Mouse (Mus musculus) lung, embryonic 16.5 days (tissue): ENCODE measurements at regions not wholly inside any gene's neighbourhood (a gene's known extent, or its start where the extent isn't known, plus 50 kb on each side); places are given as distances from the start of the nearest gene placed in this dataset.

Experiments used
- ATAC-seq: fragments of 200-750 bp; cut with Nextera tagmentation; 2 replicates; pipeline ENCODE4 v1.8.0; 2017; ENCODE audit warnings: low read depth, mild to moderate bottlenecking, moderate library complexity
- H3K27ac ChIP-seq: fragments of 300-500 bp; sonication (generic); 2 replicates; pipeline ENCODE4 v1.5.1; 2014; ENCODE audit warnings: mild to moderate bottlenecking, control low read depth, low read length
- H3K27me3 ChIP-seq: fragments of 300-500 bp; sonication (generic); 2 replicates; pipeline ENCODE4 v1.6.1; 2014; ENCODE audit warnings: low read depth, low read length, mixed read lengths; ENCODE audit not compliant: control insufficient read depth, insufficient read depth
- H3K36me3 ChIP-seq: fragments of 300-500 bp; sonication (generic); 2 replicates; pipeline ENCODE4 v1.6.1; 2014; ENCODE audit warnings: low read length; ENCODE audit not compliant: control insufficient read depth, insufficient read depth
- H3K4me1 ChIP-seq: fragments of 300-500 bp; sonication (generic); replicated peaks from 2 replicates; pipeline ENCODE4 v1.6.1; 2014; ENCODE audit warnings: low read length, mixed read lengths; ENCODE audit not compliant: control insufficient read depth, insufficient read depth
- H3K4me2 ChIP-seq: fragments of 300-500 bp; sonication (generic); 2 replicates; pipeline ENCODE4 v1.6.1; 2014; ENCODE audit warnings: low read depth, low read length, control low read depth
- H3K4me3 ChIP-seq: fragments of 300-500 bp; sonication (generic); 2 replicates; pipeline ENCODE4 v1.5.1; 2014; ENCODE audit warnings: mild to moderate bottlenecking, low read length, control low read depth
- H3K9ac ChIP-seq: fragments of 300-500 bp; sonication (generic); 2 replicates; pipeline ENCODE4 v1.6.1; 2014; ENCODE audit warnings: low read length, control low read depth
- H3K9me3 ChIP-seq: fragments of 300-500 bp; sonication (generic); 2 replicates; pipeline ENCODE4 v1.6.1; 2016; ENCODE audit warnings: low read length; ENCODE audit not compliant: control insufficient read depth
- WGBS: fragments of 180-500 bp; shearing (Covaris S2); extraction: QIAGEN DNeasy Blood & Tissue Kit; methylation state at CpG from one replicate; pipeline ENCODE4 v1.1.7; 2014; 5-methylcytosine and 5-hydroxymethylcytosine counted together

GRCm38 (mm10) chr3:40185597-40186320 is 345.3 kb upstream of the Intu start:
- ATAC-seq, result no peak
- Histone ChIP-seq H3K27ac (no peak overlapping the region), H3K9ac (no peak overlapping the region), H3K4me1 (no peaks in the 10 kb centered on the region), H3K4me2 (no peak overlapping the region), H3K9me3 (no peaks in the 10 kb centered on the region), H3K36me3 (no peaks in the 10 kb centered on the region), H3K27me3 (no peaks in the 10 kb centered on the region), H3K4me3 (no peak overlapping the region)
- 70% methylated on average over 5 of the region's 5 CpGs for WGBS

GRCm38 (mm10) chr3:40189529-40189928 is 341.6 kb upstream of the Intu start:
- Histone ChIP-seq H3K4me3 (no peak overlapping the region), H3K4me1 (no peaks in the 10 kb centered on the region), H3K27me3 (no peaks in the 10 kb centered on the region), H3K4me2 (no peak overlapping the region), H3K9ac (no peak overlapping the region), H3K27ac (no peak overlapping the region), H3K9me3 (no peaks in the 10 kb centered on the region), H3K36me3 (no peaks in the 10 kb centered on the region)
- 61% methylated on average over 6 of the region's 6 CpGs for WGBS
- ATAC-seq, result no peak

GRCm38 (mm10) chr3:40190024-40190423 is 341.1 kb upstream of the Intu start:
- Histone ChIP-seq H3K4me1 (no peaks in the 10 kb centered on the region), H3K27me3 (no peaks in the 10 kb centered on the region), H3K36me3 (no peaks in the 10 kb centered on the region), H3K27ac (no peak overlapping the region), H3K9ac (no peak overlapping the region), H3K4me2 (no peak overlapping the region), H3K9me3 (no peaks in the 10 kb centered on the region), H3K4me3 (no peak overlapping the region)
- WGBS, result 50% methylated on average over 4 of the region's 4 CpGs
- ATAC-seq, result no peak

- Histone ChIP-seq H3K4me1 (no peaks in the 10 kb centered on the region), H3K4me3 (no peak overlapping the region), H3K4me2 (no peak overlapping the region), H3K9me3 (no peaks in the 10 kb centered on the region), H3K36me3 (no peaks in the 10 kb centered on the region), H3K9ac (no peak overlapping the region), H3K27me3 (no peaks in the 10 kb centered on the region), H3K27ac (no peak overlapping the region)
- 71% methylated on average over 4 of the region's 4 CpGs for WGBS
- ATAC-seq, result no peak
Observed at GRCm38 (mm10) chr3:40200174-40200573, 330.9 kb upstream of the Intu start.

GRCm38 (mm10) chr3:40206326-40206725 is 324.8 kb upstream of the Intu start:
- no peak for ATAC-seq
- Histone ChIP-seq H3K27ac (no peak overlapping the region), H3K9me3 (no peaks in the 10 kb centered on the region), H3K36me3 (no peaks in the 10 kb centered on the region), H3K9ac (no peak overlapping the region), H3K27me3 (no peaks in the 10 kb centered on the region), H3K4me1 (no peaks in the 10 kb centered on the region), H3K4me3 (no peak overlapping the region), H3K4me2 (no peak overlapping the region)
- 75% methylated on average over 4 of the region's 4 CpGs for WGBS

GRCm38 (mm10) chr3:40211793-40212192 is 319.3 kb upstream of the Intu start:
- H3K9me3 ChIP-seq, result no peaks in the 10 kb centered on the region
- H3K36me3 ChIP-seq, result no peaks in the 10 kb centered on the region
- H3K9ac ChIP-seq, result no peak overlapping the region
- H3K27me3 ChIP-seq, result no peaks in the 10 kb centered on the region
- H3K4me1 ChIP-seq, result no peaks in the 10 kb centered on the region
- ATAC-seq, result no peak
- H3K4me3 ChIP-seq, result no peak overlapping the region
- no peak overlapping the region for H3K4me2 ChIP-seq
- H3K27ac ChIP-seq, result no peak overlapping the region

GRCm38 (mm10) chr3:40226772-40227171 is 304.3 kb upstream of the Intu start:
- Histone ChIP-seq H3K4me3 (no peak overlapping the region), H3K4me1 (no peaks in the 10 kb centered on the region), H3K9me3 (no peaks in the 10 kb centered on the region), H3K27me3 (no peaks in the 10 kb centered on the region), H3K36me3 (no peaks in the 10 kb centered on the region), H3K4me2 (no peak overlapping the region), H3K9ac (no peak overlapping the region), H3K27ac (no peak overlapping the region)
- WGBS, result 34% methylated on average over 1 of the region's 1 CpGs
- no peak for ATAC-seq

GRCm38 (mm10) chr3:40243499-40244101 is 287.5 kb upstream of the Intu start:
- no peaks in the 10 kb centered on the region for H3K36me3 ChIP-seq
- H3K9me3 ChIP-seq, result no peaks in the 10 kb centered on the region
- ATAC-seq, result no peak
- no peak overlapping the region for H3K4me3 ChIP-seq
- no peak overlapping the region for H3K9ac ChIP-seq
- H3K4me1 ChIP-seq, result no peaks in the 10 kb centered on the region
- no peaks in the 10 kb centered on the region for H3K27me3 ChIP-seq
- H3K4me2 ChIP-seq, result no peak overlapping the region
- H3K27ac ChIP-seq, result no peak overlapping the region
- 77% methylated on average over 4 of the region's 4 CpGs for WGBS

GRCm38 (mm10) chr3:40254376-40254775 is 276.7 kb upstream of the Intu start:
- Histone ChIP-seq H3K4me2 (no peak overlapping the region), H3K4me1 (no peaks in the 10 kb centered on the region), H3K9me3 (no peaks in the 10 kb centered on the region), H3K4me3 (no peak overlapping the region), H3K27ac (no peak overlapping the region), H3K36me3 (no peaks in the 10 kb centered on the region), H3K27me3 (no peaks in the 10 kb centered on the region), H3K9ac (no peak overlapping the region)
- WGBS, result 51% methylated on average over 5 of the region's 5 CpGs
- no peak for ATAC-seq
